Mouse (Mus musculus) forebrain, embryonic 10.5 days (tissue): ENCODE results near the gene Trat1. TPM values are rescaled to one million over a fixed set of nuclear protein-coding genes. Genes with fewer than 3 reads are reported as not detected.

Source experiments
- polyA plus RNA-seq: library from polyadenylated mRNA; unstranded; fragments of >200 nt; fragmentation: Nextera tagmentation; extraction: Ambion mirVana; gene quantifications from 2 replicates; pipeline ENCODE4 v1.2.1, GENCODE M21; 2016

Gene Trat1
- polyA plus RNA-seq, 1 experiment from 2014 or later = not detected

Other genes with a start within 250 kb of the Trat1 start
- gene Retnlb, start 44.8 kb upstream of the Trat1 start, polyA plus RNA-seq = not detected in 2 replicates
- not detected in 2 replicates for gene Retnla, start 70.5 kb upstream of the Trat1 start, polyA plus RNA-seq
- not detected in 2 replicates for gene Retnlg, start 100.6 kb upstream of the Trat1 start, polyA plus RNA-seq
- 36.0 and 40.0 TPM in 2 replicates for gene Dzip3, start 222.1 kb upstream of the Trat1 start, polyA plus RNA-seq
- gene Cip2a, start 222.2 kb upstream of the Trat1 start, polyA plus RNA-seq = 49.4 and 50.7 TPM in 2 replicates